Mouse (Mus musculus): ENCODE data around the gene Heg1. TPM values are rescaled to one million over a fixed set of nuclear protein-coding genes. Genes with fewer than 3 reads are reported as not detected.

Heg1 gene
- total RNA-seq, 2 experiments from 2014 or later: 46.0 to 47.0 TPM

GRCm38 (mm10) chr16:33820269-33821178, 136.4 kb downstream of the Heg1 start:
- peak; percentile 64 for DNase-seq

Other genes starting within 250 kb of the Heg1 start
- under 1 TPM in 1 of 2 experiments, not detected in 1; 0.28 TPM for gene Slc12a8, start 167.0 kb upstream of the Heg1 start, total RNA-seq (2021)
- not detected for gene Muc13, start 109.7 kb downstream of the Heg1 start, total RNA-seq (2021)
- 10 to 100 TPM; 44.4 to 45.9 TPM for gene Itgb5, start 145.3 kb downstream of the Heg1 start, total RNA-seq (2021)

All from gastrocnemius, postnatal 25 days (tissue).